Mouse (Mus musculus): Measurements from ENCODE around the gene Rpl12. TPM values are rescaled to one million over a fixed set of nuclear protein-coding genes. Genes with fewer than 3 reads are reported as not detected.

Rpl12 gene
- polyA plus RNA-seq (2015; fragmentation: Nextera tagmentation; extraction: Ambion mirVana), result 90.6 and 103 TPM in 2 replicates

- Histone ChIP-seq H3K27me3 (replicated peaks; ENCODE audit: control insufficient read depth, insufficient read depth, low read length) (no peaks in the 10 kb centered on the region), H3K27ac (ENCODE audit: low read depth, low read length) (peak within 1 kb of the TSS; percentile 78), H3K4me2 (replicated peaks; ENCODE audit: low read depth) (peak within 1 kb of the TSS; percentile 95), H3K9me3 (ENCODE audit: control insufficient read depth) (no peaks in the 10 kb centered on the region), H3K4me3 (ENCODE audit: low read depth, low read length) (peak within 1 kb of the TSS; percentile 75), H3K36me3 (ENCODE audit: control insufficient read depth, insufficient read depth) (peaks cover 26% of the 10 kb centered on the region), H3K9ac (ENCODE audit: low read depth, low read length) (peak within 1 kb of the TSS; percentile 81), H3K4me1 (replicated peaks; ENCODE audit: control insufficient read depth, insufficient read depth, low read length) (peaks cover 6% of the 10 kb centered on the region)
- peak; percentile 85 for ATAC-seq
- 2% methylated on average over 52 of the region's 55 CpGs for WGBS
- no peak for TF ChIP-seq CTCF (IDR thresholded peaks at IDR 0.05; ENCODE audit: low read depth)
Measured at GRCm38 (mm10) chr2:32961192-32961995, at the start of gene Rpl12, which contains the start of gene Lrsam1. TSS of gene Rpl12 (plus strand) at chr2:32961559. TSS of gene Lrsam1 (minus strand) at chr2:32961614.

DNA sequence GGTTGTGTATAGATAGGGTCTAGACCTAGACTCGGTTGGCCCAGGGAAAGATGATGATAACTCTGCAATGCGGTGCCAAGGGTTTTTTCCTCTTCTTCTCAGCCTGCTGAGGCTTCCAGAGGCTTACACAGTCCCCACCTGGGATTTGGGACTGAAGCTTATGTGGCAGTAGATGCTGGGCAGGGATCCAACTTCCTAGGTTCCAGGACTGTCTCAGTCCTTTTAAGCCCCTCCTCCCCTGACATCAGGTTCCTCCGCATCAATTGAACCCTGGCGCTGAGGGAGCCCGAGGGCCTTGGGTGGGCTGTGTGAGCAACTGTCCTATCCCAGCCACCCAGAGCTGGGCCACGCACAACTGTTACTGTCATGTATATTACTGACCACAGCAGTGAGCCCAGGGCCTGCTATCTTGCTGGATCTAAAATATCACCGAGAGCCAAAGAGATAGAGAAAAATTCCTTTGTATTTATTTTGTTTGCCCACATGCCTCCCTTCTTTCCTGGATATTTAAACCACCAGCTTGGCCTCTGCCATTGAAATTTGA, 49.6 kb upstream of the Rpl12 start:
- no peaks in the 10 kb centered on the region for H3K27me3 ChIP-seq (replicated peaks; ENCODE audit: control insufficient read depth, insufficient read depth, low read length)
- H3K4me2 ChIP-seq (replicated peaks; ENCODE audit: low read depth), result no peak overlapping the region
- ATAC-seq, result no peak
- no peaks in the 10 kb centered on the region for H3K9me3 ChIP-seq (ENCODE audit: control insufficient read depth)
- WGBS, result 80% methylated on average over 7 of the region's 7 CpGs
- 0 out of 2 replicates have a peak, but pooled peaks cover 4% of the 10 kb centered on the region for H3K4me1 ChIP-seq (replicated peaks; ENCODE audit: control insufficient read depth, insufficient read depth, low read length)
- H3K27ac ChIP-seq (ENCODE audit: low read depth, low read length), result no peak overlapping the region
- H3K4me3 ChIP-seq (ENCODE audit: low read depth, low read length), result no peak overlapping the region
- H3K36me3 ChIP-seq (ENCODE audit: control insufficient read depth, insufficient read depth), result peaks cover 33% of the 10 kb centered on the region
- no peak overlapping the region for H3K9ac ChIP-seq (ENCODE audit: low read depth, low read length)
- no peak for TF ChIP-seq CTCF (IDR thresholded peaks at IDR 0.05; ENCODE audit: low read depth)

DNA sequence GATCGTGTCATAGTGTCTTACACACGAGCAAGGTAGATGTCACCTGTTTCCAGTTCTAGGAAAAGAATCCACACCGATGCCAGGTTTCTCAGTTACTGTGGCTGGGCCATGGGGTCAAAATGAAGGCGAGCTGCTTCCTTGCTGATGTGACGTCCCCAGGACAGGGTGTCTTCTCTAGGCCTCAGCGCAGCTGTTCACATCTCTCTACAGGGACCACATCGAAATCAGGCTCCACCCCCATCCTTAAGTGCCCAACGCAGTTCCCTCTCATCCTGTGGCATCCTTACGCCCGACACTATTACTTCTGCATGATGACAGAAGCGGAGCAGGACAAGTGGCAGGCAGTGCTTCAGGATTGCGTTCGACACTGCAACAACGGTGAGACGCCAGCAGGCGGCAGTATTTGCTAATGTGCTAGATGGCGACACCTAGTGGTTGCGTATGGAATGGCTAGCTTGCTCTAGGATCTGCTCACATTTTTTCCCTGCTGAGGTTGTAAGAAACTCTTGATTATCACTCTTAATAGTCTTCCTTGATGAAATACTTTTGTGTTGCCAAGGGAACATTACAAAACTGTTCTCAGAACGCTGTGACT, 49.1 kb upstream of the Rpl12 start:
- ATAC-seq, result no peak
- no peaks in the 10 kb centered on the region for H3K27me3 ChIP-seq (replicated peaks; ENCODE audit: control insufficient read depth, insufficient read depth, low read length)
- H3K27ac ChIP-seq (ENCODE audit: low read depth, low read length), result no peak overlapping the region
- TF ChIP-seq CTCF (IDR thresholded peaks at IDR 0.05; ENCODE audit: low read depth), result peak; percentile 100
- peaks cover 30% of the 10 kb centered on the region for H3K36me3 ChIP-seq (ENCODE audit: control insufficient read depth, insufficient read depth)
- 0 out of 2 replicates have a peak, but pooled peaks cover 4% of the 10 kb centered on the region for H3K4me1 ChIP-seq (replicated peaks; ENCODE audit: control insufficient read depth, insufficient read depth, low read length)
- H3K4me2 ChIP-seq (replicated peaks; ENCODE audit: low read depth), result no peak overlapping the region
- H3K9ac ChIP-seq (ENCODE audit: low read depth, low read length), result no peak overlapping the region
- no peak overlapping the region for H3K4me3 ChIP-seq (ENCODE audit: low read depth, low read length)
- H3K9me3 ChIP-seq (ENCODE audit: control insufficient read depth), result no peaks in the 10 kb centered on the region
- WGBS, result 32% methylated on average over 19 of the region's 19 CpGs

GRCm38 (mm10) chr2:32914362-32914761, 47.0 kb upstream of the Rpl12 start:
- ATAC-seq, result no peak
- H3K9ac ChIP-seq (ENCODE audit: low read depth, low read length), result no peak overlapping the region
- no peak overlapping the region for H3K4me2 ChIP-seq (replicated peaks; ENCODE audit: low read depth)
- H3K27ac ChIP-seq (ENCODE audit: low read depth, low read length), result peak overlapping the region; percentile 54; the same call in 1 of the 2 replicates
- H3K4me1 ChIP-seq (replicated peaks; ENCODE audit: control insufficient read depth, insufficient read depth, low read length), result 0 out of 2 replicates have a peak, but pooled peaks cover 4% of the 10 kb centered on the region
- H3K27me3 ChIP-seq (replicated peaks; ENCODE audit: control insufficient read depth, insufficient read depth, low read length), result no peaks in the 10 kb centered on the region
- no peak overlapping the region for H3K4me3 ChIP-seq (ENCODE audit: low read depth, low read length)
- H3K36me3 ChIP-seq (ENCODE audit: control insufficient read depth, insufficient read depth), result peaks cover 48% of the 10 kb centered on the region
- H3K9me3 ChIP-seq (ENCODE audit: control insufficient read depth), result no peaks in the 10 kb centered on the region
- no peak for TF ChIP-seq CTCF (IDR thresholded peaks at IDR 0.05; ENCODE audit: low read depth)
- 68% methylated on average over 5 of the region's 5 CpGs for WGBS

DNA sequence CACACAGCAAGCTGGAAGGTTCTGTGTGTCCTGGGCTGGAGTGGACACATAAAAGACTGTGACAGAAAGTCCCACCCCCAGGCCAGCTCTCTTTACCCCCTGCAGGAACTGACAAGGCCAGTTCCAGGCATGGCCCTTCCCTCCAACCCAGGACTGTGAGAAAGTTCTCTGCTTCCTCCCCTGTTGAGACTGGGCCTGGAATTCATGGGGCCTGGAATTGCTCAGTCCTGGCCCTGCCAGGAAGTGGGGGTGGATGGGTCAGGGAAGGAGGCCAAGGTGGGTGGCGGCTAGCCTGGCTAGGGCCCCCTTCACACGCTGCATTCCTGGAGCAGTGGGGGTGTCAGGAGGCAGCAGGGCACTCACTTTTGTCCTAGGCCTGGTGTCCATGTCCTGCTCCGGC, 46.5 kb upstream of the Rpl12 start:
- no peak overlapping the region for H3K4me2 ChIP-seq (replicated peaks; ENCODE audit: low read depth)
- no peak overlapping the region for H3K27ac ChIP-seq (ENCODE audit: low read depth, low read length)
- WGBS, result 62% methylated on average over 3 of the region's 3 CpGs
- no peak overlapping the region for H3K9ac ChIP-seq (ENCODE audit: low read depth, low read length)
- no peaks in the 10 kb centered on the region for H3K9me3 ChIP-seq (ENCODE audit: control insufficient read depth)
- 0 out of 2 replicates have a peak, but pooled peaks cover 4% of the 10 kb centered on the region for H3K4me1 ChIP-seq (replicated peaks; ENCODE audit: control insufficient read depth, insufficient read depth, low read length)
- no peak overlapping the region for H3K4me3 ChIP-seq (ENCODE audit: low read depth, low read length)
- peak; percentile 29; the same call in 1 of the 2 replicates for ATAC-seq
- H3K36me3 ChIP-seq (ENCODE audit: control insufficient read depth, insufficient read depth), result peaks cover 53% of the 10 kb centered on the region
- no peaks in the 10 kb centered on the region for H3K27me3 ChIP-seq (replicated peaks; ENCODE audit: control insufficient read depth, insufficient read depth, low read length)
- TF ChIP-seq CTCF (IDR thresholded peaks at IDR 0.05; ENCODE audit: low read depth), result no peak

DNA sequence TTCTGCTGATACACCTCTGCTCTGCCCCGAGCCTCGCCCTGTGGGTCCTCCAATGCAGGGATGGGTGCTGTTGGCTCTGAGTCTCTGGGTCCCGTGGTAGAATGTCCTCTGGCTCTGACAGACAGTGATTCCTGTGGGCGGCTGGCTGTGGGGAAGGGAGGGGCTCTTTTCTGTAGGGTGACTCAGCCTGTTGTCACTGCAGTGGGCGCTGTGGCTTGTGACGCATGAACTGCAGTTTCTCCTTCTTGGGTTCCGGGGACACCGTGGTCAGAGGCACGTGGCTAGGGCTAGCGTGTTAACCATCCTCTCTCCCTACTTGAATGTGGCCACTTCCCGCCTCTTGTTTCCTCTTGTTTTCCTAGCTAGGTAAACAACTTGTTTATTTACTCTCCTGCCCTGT, 43.8 kb upstream of the Rpl12 start:
- Histone ChIP-seq H3K4me1 (replicated peaks; ENCODE audit: control insufficient read depth, insufficient read depth, low read length) (0 out of 2 replicates have a peak, but pooled peaks cover 4% of the 10 kb centered on the region), H3K4me3 (ENCODE audit: low read depth, low read length) (no peak overlapping the region), H3K4me2 (replicated peaks; ENCODE audit: low read depth) (no peak overlapping the region), H3K9ac (ENCODE audit: low read depth, low read length) (no peak overlapping the region), H3K27ac (ENCODE audit: low read depth, low read length) (no peak overlapping the region), H3K27me3 (replicated peaks; ENCODE audit: control insufficient read depth, insufficient read depth, low read length) (no peaks in the 10 kb centered on the region), H3K9me3 (ENCODE audit: control insufficient read depth) (no peaks in the 10 kb centered on the region), H3K36me3 (ENCODE audit: control insufficient read depth, insufficient read depth) (peaks cover 64% of the 10 kb centered on the region)
- no peak for TF ChIP-seq CTCF (IDR thresholded peaks at IDR 0.05; ENCODE audit: low read depth)
- 76% methylated on average over 11 of the region's 11 CpGs for WGBS
- no peak for ATAC-seq
